Mouse (Mus musculus): ENCODE data around the gene Gsap. TPM values are rescaled to one million over a fixed set of nuclear protein-coding genes. Genes with fewer than 3 reads are reported as not detected.

Gsap gene
- polyA plus RNA-seq, 1 experiment from 2014 or later: 1.4 TPM

GRCm38 (mm10) chr5:21163421-21163820, 22.6 kb upstream of the Gsap start:
- DNase-seq (ENCODE audit: low spot score): no peak
- Histone ChIP-seq H3K4me3 (ENCODE audit: low read depth, low read length) (no peak overlapping the region), H3K27me3 (ENCODE audit: control insufficient read depth, insufficient read depth, low read length) (no peaks in the 10 kb centered on the region), H3K4me2 (replicated peaks; ENCODE audit: low read depth) (no peak overlapping the region), H3K9me3 (ENCODE audit: control insufficient read depth, low read length) (no peaks in the 10 kb centered on the region), H3K4me1 (replicated peaks; ENCODE audit: control insufficient read depth, insufficient read depth) (no peaks in the 10 kb centered on the region), H3K36me3 (ENCODE audit: control insufficient read depth, insufficient read depth, low read length) (no peaks in the 10 kb centered on the region), H3K27ac (replicated peaks) (no peak overlapping the region), H3K9ac (ENCODE audit: low read length) (no peak overlapping the region)
- WGBS: 84% methylated on average over 3 of the region's 3 CpGs
- ATAC-seq (ENCODE audit: low FRiP score, low TSS enrichment): no peak
- TF ChIP-seq EP300 (optimal IDR thresholded peaks at IDR 0.05): no peak
- TF ChIP-seq CTCF (IDR thresholded peaks at IDR 0.05; ENCODE audit: low read depth): no peak

GRCm38 (mm10) chr5:21168689-21169345, 17.2 kb upstream of the Gsap start:
- ATAC-seq (ENCODE audit: low FRiP score, low TSS enrichment) (no peak), DNase-seq (ENCODE audit: low spot score) (no peak)
- Histone ChIP-seq H3K9ac (ENCODE audit: low read length) (no peak overlapping the region), H3K9me3 (ENCODE audit: control insufficient read depth, low read length) (no peaks in the 10 kb centered on the region), H3K4me1 (replicated peaks; ENCODE audit: control insufficient read depth, insufficient read depth) (0 out of 2 replicates have a peak, but pooled peaks cover 3% of the 10 kb centered on the region), H3K4me2 (replicated peaks; ENCODE audit: low read depth) (no peak overlapping the region), H3K4me3 (ENCODE audit: low read depth, low read length) (no peak overlapping the region), H3K27me3 (ENCODE audit: control insufficient read depth, insufficient read depth, low read length) (no peaks in the 10 kb centered on the region), H3K36me3 (ENCODE audit: control insufficient read depth, insufficient read depth, low read length) (no peaks in the 10 kb centered on the region), H3K27ac (replicated peaks) (no peak overlapping the region)
- WGBS: 51% methylated on average over 8 of the region's 8 CpGs
- TF ChIP-seq EP300 (optimal IDR thresholded peaks at IDR 0.05) (no peak), CTCF (IDR thresholded peaks at IDR 0.05; ENCODE audit: low read depth) (no peak)

GRCm38 (mm10) chr5:21169346-21169745, 16.7 kb upstream of the Gsap start:
- H3K4me2 ChIP-seq (replicated peaks; ENCODE audit: low read depth): no peak overlapping the region
- H3K27ac ChIP-seq (replicated peaks): no peak overlapping the region
- WGBS: 78% methylated on average over 3 of the region's 3 CpGs
- no peaks in the 10 kb centered on the region for H3K9me3 ChIP-seq (ENCODE audit: control insufficient read depth, low read length)
- TF ChIP-seq CTCF (IDR thresholded peaks at IDR 0.05; ENCODE audit: low read depth): no peak
- no peak for TF ChIP-seq EP300 (optimal IDR thresholded peaks at IDR 0.05)
- H3K27me3 ChIP-seq (ENCODE audit: control insufficient read depth, insufficient read depth, low read length): no peaks in the 10 kb centered on the region
- DNase-seq (ENCODE audit: low spot score) (no peak), ATAC-seq (ENCODE audit: low FRiP score, low TSS enrichment) (no peak)
- no peak overlapping the region for H3K4me3 ChIP-seq (ENCODE audit: low read depth, low read length)
- no peak overlapping the region for H3K9ac ChIP-seq (ENCODE audit: low read length)
- H3K36me3 ChIP-seq (ENCODE audit: control insufficient read depth, insufficient read depth, low read length): no peaks in the 10 kb centered on the region
- 0 out of 2 replicates have a peak, but pooled peaks cover 3% of the 10 kb centered on the region for H3K4me1 ChIP-seq (replicated peaks; ENCODE audit: control insufficient read depth, insufficient read depth)

- no peaks in the 10 kb centered on the region for H3K27me3 ChIP-seq (ENCODE audit: control insufficient read depth, insufficient read depth, low read length)
- H3K36me3 ChIP-seq (ENCODE audit: control insufficient read depth, insufficient read depth, low read length): no peaks in the 10 kb centered on the region
- no peak overlapping the region for H3K4me2 ChIP-seq (replicated peaks; ENCODE audit: low read depth)
- H3K27ac ChIP-seq (replicated peaks): no peak overlapping the region
- no peak for DNase-seq (ENCODE audit: low spot score)
- ATAC-seq (ENCODE audit: low FRiP score, low TSS enrichment): no peak
- H3K9ac ChIP-seq (ENCODE audit: low read length): no peak overlapping the region
- H3K9me3 ChIP-seq (ENCODE audit: control insufficient read depth, low read length): no peaks in the 10 kb centered on the region
- no peak overlapping the region for H3K4me3 ChIP-seq (ENCODE audit: low read depth, low read length)
- WGBS: 96% methylated on average over 1 of the region's 1 CpGs
- TF ChIP-seq EP300 (optimal IDR thresholded peaks at IDR 0.05): no peak
- TF ChIP-seq CTCF (IDR thresholded peaks at IDR 0.05; ENCODE audit: low read depth): no peak
- H3K4me1 ChIP-seq (replicated peaks; ENCODE audit: control insufficient read depth, insufficient read depth): 0 out of 2 replicates have a peak, but pooled peaks cover 3% of the 10 kb centered on the region
Measured at GRCm38 (mm10) chr5:21169877-21170276, 16.2 kb upstream of the Gsap start.

GRCm38 (mm10) chr5:21170440-21170839, 15.6 kb upstream of the Gsap start:
- no peak for TF ChIP-seq EP300 (optimal IDR thresholded peaks at IDR 0.05)
- WGBS: 47% methylated on average over 4 of the region's 4 CpGs
- Histone ChIP-seq H3K4me1 (replicated peaks; ENCODE audit: control insufficient read depth, insufficient read depth) (0 out of 2 replicates have a peak, but pooled peaks cover 3% of the 10 kb centered on the region), H3K27me3 (ENCODE audit: control insufficient read depth, insufficient read depth, low read length) (no peaks in the 10 kb centered on the region), H3K36me3 (ENCODE audit: control insufficient read depth, insufficient read depth, low read length) (no peaks in the 10 kb centered on the region), H3K4me2 (replicated peaks; ENCODE audit: low read depth) (no peak overlapping the region), H3K4me3 (ENCODE audit: low read depth, low read length) (no peak overlapping the region), H3K9ac (ENCODE audit: low read length) (no peak overlapping the region), H3K9me3 (ENCODE audit: control insufficient read depth, low read length) (no peaks in the 10 kb centered on the region), H3K27ac (replicated peaks) (no peak overlapping the region)
- peak; percentile 41 for DNase-seq (ENCODE audit: low spot score)
- ATAC-seq (ENCODE audit: low FRiP score, low TSS enrichment): peak; percentile 65

- Histone ChIP-seq H3K27me3 (ENCODE audit: control insufficient read depth, insufficient read depth, low read length) (no peaks in the 10 kb centered on the region), H3K4me3 (ENCODE audit: low read depth, low read length) (no peak overlapping the region), H3K9ac (ENCODE audit: low read length) (no peak overlapping the region), H3K36me3 (ENCODE audit: control insufficient read depth, insufficient read depth, low read length) (no peaks in the 10 kb centered on the region), H3K4me2 (replicated peaks; ENCODE audit: low read depth) (no peak overlapping the region), H3K4me1 (replicated peaks; ENCODE audit: control insufficient read depth, insufficient read depth) (0 out of 2 replicates have a peak, but pooled peaks cover 3% of the 10 kb centered on the region), H3K27ac (replicated peaks) (no peak overlapping the region), H3K9me3 (ENCODE audit: control insufficient read depth, low read length) (no peaks in the 10 kb centered on the region)
- TF ChIP-seq EP300 (optimal IDR thresholded peaks at IDR 0.05) (no peak), CTCF (IDR thresholded peaks at IDR 0.05; ENCODE audit: low read depth) (no peak)
- ATAC-seq (ENCODE audit: low FRiP score, low TSS enrichment) (no peak), DNase-seq (ENCODE audit: low spot score) (no peak)
- 48% methylated on average over 5 of the region's 5 CpGs for WGBS
Measured at GRCm38 (mm10) chr5:21170898-21171297, 15.2 kb upstream of the Gsap start.
